Mouse (Mus musculus) heart, embryonic 10.5 days (tissue): Measurements from ENCODE around the gene Tst. TPM values are rescaled to one million over a fixed set of nuclear protein-coding genes. Genes with fewer than 3 reads are reported as not detected.

Experiments used
- DNase-seq: peaks from one replicate; pipeline ENCODE4 v3.0.0-alpha.2; 2017; ENCODE audit warnings: low spot score
- H3K27ac ChIP-seq: fragments of 300-500 bp; sonication (generic); 2 replicates; pipeline ENCODE4 v1.5.1; 2016; ENCODE audit warnings: mild to moderate bottlenecking
- H3K27me3 ChIP-seq: fragments of 300-500 bp; sonication (generic); 2 replicates; pipeline ENCODE4 v1.6.1; 2016; ENCODE audit warnings: mild to moderate bottlenecking; ENCODE audit not compliant: poor library complexity, insufficient read depth, severe bottlenecking
- H3K36me3 ChIP-seq: fragments of 300-500 bp; sonication (generic); 2 replicates; pipeline ENCODE4 v1.6.1; 2016; ENCODE audit warnings: mild to moderate bottlenecking, moderate library complexity
- H3K4me1 ChIP-seq: fragments of 300-500 bp; sonication (generic); 2 replicates; pipeline ENCODE4 v1.6.1; 2016; ENCODE audit warnings: mild to moderate bottlenecking
- H3K4me3 ChIP-seq: fragments of 300-500 bp; sonication (generic); 2 replicates; pipeline ENCODE4 v1.5.1; 2016; ENCODE audit warnings: mild to moderate bottlenecking, moderate library complexity
- H3K9me3 ChIP-seq: fragments of 300-500 bp; sonication (generic); 2 replicates; pipeline ENCODE4 v1.6.1; 2016; ENCODE audit warnings: mild to moderate bottlenecking, moderate library complexity
- WGBS: fragments of 180-500 bp; shearing (Covaris S2); methylation state at CpG from one replicate; pipeline ENCODE4 v1.1.7; 2016; 5-methylcytosine and 5-hydroxymethylcytosine counted together
- polyA plus RNA-seq: library from polyadenylated mRNA; unstranded; fragments of >200 nt; fragmentation: Nextera tagmentation; extraction: Ambion mirVana; gene quantifications from 2 replicates; pipeline ENCODE4 v1.2.1, GENCODE M21; 2016

Gene Tst
- polyA plus RNA-seq, 1 experiment from 2014 or later, result 25.6 TPM

- Histone ChIP-seq H3K4me3 (no peak overlapping the region), H3K27ac (no peak overlapping the region), H3K4me1 (no peaks in the 10 kb centered on the region), H3K9me3 (no peaks in the 10 kb centered on the region), H3K36me3 (no peaks in the 10 kb centered on the region), H3K27me3 (no peaks in the 10 kb centered on the region)
- DNase-seq, result no peak
- 77% methylated on average over 10 of the region's 10 CpGs for WGBS
Measured at GRCm38 (mm10) chr15:78377859-78378258, 27.8 kb downstream of the Tst start.

GRCm38 (mm10) chr15:78374204-78374603 lies 31.5 kb downstream of the Tst start:
- no peaks in the 10 kb centered on the region for H3K4me1 ChIP-seq
- no peaks in the 10 kb centered on the region for H3K36me3 ChIP-seq
- H3K4me3 ChIP-seq, result no peak overlapping the region
- no peaks in the 10 kb centered on the region for H3K9me3 ChIP-seq
- H3K27ac ChIP-seq, result no peak overlapping the region
- 75% methylated on average over 3 of the region's 3 CpGs for WGBS
- peaks cover 12% of the 10 kb centered on the region; the same call in 1 of the 2 replicates for H3K27me3 ChIP-seq
- DNase-seq, result no peak

GRCm38 (mm10) chr15:78372796-78373195 lies 32.9 kb downstream of the Tst start:
- Histone ChIP-seq H3K27me3 (peaks cover 21% of the 10 kb centered on the region), H3K4me3 (no peak overlapping the region), H3K36me3 (no peaks in the 10 kb centered on the region), H3K9me3 (no peaks in the 10 kb centered on the region), H3K4me1 (no peaks in the 10 kb centered on the region), H3K27ac (no peak overlapping the region)
- 67% methylated on average over 3 of the region's 3 CpGs for WGBS
- DNase-seq, result no peak

DNA sequence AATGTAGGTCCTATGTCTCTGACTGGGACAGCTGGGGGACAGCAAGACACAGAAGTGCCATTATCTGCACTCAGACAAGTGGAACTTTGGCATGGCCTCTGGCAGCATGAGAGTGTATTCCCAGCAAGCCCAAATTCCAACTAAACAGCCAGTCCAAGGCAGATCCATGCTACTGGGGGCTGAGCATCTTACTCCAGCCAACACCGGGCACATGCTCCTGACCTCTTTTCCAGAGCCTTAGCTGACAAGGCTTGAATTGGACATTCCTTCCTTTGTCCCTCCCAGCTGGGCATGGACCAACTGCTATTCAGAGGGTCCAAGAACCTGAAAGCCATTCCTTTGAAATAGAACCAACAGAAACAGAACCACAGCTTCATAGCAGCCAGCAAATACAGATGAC lies 36.1 kb downstream of the Tst start:
- Histone ChIP-seq H3K9me3 (no peaks in the 10 kb centered on the region), H3K36me3 (no peaks in the 10 kb centered on the region), H3K4me3 (no peak overlapping the region), H3K27me3 (peaks cover 38% of the 10 kb centered on the region), H3K27ac (no peak overlapping the region), H3K4me1 (no peaks in the 10 kb centered on the region)
- WGBS, result 76% methylated on average over 1 of the region's 1 CpGs
- no peak for DNase-seq

GRCm38 (mm10) chr15:78368926-78369346 lies 36.8 kb downstream of the Tst start:
- Histone ChIP-seq H3K27ac (no peak overlapping the region), H3K27me3 (peaks cover 38% of the 10 kb centered on the region), H3K36me3 (no peaks in the 10 kb centered on the region), H3K9me3 (no peaks in the 10 kb centered on the region), H3K4me1 (no peaks in the 10 kb centered on the region), H3K4me3 (no peak overlapping the region)
- WGBS, result 8% methylated on average over 8 of the region's 8 CpGs
- no peak for DNase-seq

DNA sequence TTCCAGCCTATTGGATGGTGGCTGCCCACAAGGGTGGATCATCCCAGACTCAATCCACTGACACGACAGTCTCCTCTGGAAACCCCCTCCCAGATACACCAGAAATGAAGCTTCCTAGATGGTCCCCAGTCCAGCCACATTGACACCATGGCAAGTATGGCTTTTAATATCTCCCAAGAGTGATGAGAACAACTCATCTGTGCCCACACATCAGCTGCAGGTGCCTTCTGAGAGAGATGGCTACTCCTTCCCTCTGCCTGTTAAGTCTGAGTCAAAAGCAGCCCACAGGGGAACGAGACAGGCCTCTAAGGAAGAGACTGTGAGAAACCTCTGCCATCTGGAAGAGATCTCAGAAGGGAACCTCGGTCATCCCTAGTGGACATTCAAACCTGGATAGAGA lies 37.9 kb downstream of the Tst start:
- H3K27me3 ChIP-seq, result peaks cover 38% of the 10 kb centered on the region
- WGBS, result 71% methylated on average over 3 of the region's 3 CpGs
- no peak overlapping the region for H3K27ac ChIP-seq
- DNase-seq, result no peak
- no peaks in the 10 kb centered on the region for H3K4me1 ChIP-seq
- H3K4me3 ChIP-seq, result no peak overlapping the region
- H3K36me3 ChIP-seq, result no peaks in the 10 kb centered on the region
- H3K9me3 ChIP-seq, result no peaks in the 10 kb centered on the region

GRCm38 (mm10) chr15:78366875-78367274 lies 38.8 kb downstream of the Tst start:
- no peak for DNase-seq
- 79% methylated on average over 8 of the region's 8 CpGs for WGBS
- H3K4me3 ChIP-seq, result no peak overlapping the region
- no peak overlapping the region for H3K27ac ChIP-seq
- H3K27me3 ChIP-seq, result peaks cover 38% of the 10 kb centered on the region
- H3K36me3 ChIP-seq, result no peaks in the 10 kb centered on the region
- H3K9me3 ChIP-seq, result 0 out of 2 replicates have a peak, but pooled peaks cover 3% of the 10 kb centered on the region
- H3K4me1 ChIP-seq, result no peaks in the 10 kb centered on the region

DNA sequence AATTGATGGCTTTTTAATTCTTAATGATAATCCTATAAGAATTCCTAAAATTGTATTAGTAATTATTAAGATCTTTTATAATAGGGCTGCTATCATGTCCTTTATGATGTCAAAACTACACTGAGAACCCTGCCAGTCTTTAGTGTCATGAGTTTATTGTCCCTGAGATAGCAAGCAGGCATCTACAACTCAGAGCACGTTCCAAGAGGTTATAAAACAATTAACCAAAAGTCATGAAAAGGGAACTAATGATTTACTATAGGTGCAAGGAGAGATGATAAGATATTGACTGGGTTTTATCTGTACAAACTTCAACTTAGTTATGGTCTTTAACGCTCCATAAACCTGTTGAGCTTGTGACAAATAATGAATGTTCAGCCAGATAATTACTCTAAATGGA lies 39.8 kb downstream of the Tst start:
- H3K27ac ChIP-seq, result no peak overlapping the region
- H3K4me1 ChIP-seq, result no peaks in the 10 kb centered on the region
- no peaks in the 10 kb centered on the region for H3K36me3 ChIP-seq
- peaks cover 38% of the 10 kb centered on the region for H3K27me3 ChIP-seq
- WGBS, result 78% methylated on average over 2 of the region's 2 CpGs
- no peak overlapping the region for H3K4me3 ChIP-seq
- H3K9me3 ChIP-seq, result 0 out of 2 replicates have a peak, but pooled peaks cover 3% of the 10 kb centered on the region
- DNase-seq, result no peak

GRCm38 (mm10) chr15:78355548-78355947 lies 50.2 kb downstream of the Tst start:
- Histone ChIP-seq H3K27ac (no peak overlapping the region), H3K9me3 (no peaks in the 10 kb centered on the region), H3K27me3 (peaks cover 9% of the 10 kb centered on the region), H3K4me3 (no peak overlapping the region), H3K36me3 (no peaks in the 10 kb centered on the region), H3K4me1 (no peaks in the 10 kb centered on the region)
- 82% methylated on average over 5 of the region's 5 CpGs for WGBS
- no peak for DNase-seq

DNA sequence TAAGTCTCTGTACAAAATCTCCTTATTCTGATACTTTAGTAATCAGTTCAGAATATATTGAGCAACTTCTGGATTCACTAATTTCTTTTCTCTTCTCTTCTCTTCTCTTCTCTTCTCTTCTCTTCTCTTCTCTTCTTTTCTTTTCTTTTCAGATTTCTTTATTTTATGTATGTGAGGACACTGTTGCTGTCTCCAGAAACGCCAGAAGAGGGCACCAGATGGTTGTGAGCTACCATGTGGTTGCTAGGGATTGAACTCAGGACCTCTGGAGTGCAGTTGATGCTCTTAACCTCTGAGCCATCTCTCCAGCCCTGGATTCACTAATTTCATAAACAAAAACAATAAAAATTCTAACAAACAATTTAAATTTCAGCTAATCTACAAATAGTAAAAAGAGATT lies 50.7 kb downstream of the Tst start:
- DNase-seq, result no peak
- Histone ChIP-seq H3K27me3 (peaks cover 9% of the 10 kb centered on the region), H3K9me3 (no peaks in the 10 kb centered on the region), H3K36me3 (no peaks in the 10 kb centered on the region), H3K27ac (no peak overlapping the region), H3K4me1 (no peaks in the 10 kb centered on the region), H3K4me3 (no peak overlapping the region)
- WGBS, result 0% methylated on average over 1 of the region's 1 CpGs

- no peaks in the 10 kb centered on the region for H3K4me1 ChIP-seq
- H3K27me3 ChIP-seq, result peaks cover 8% of the 10 kb centered on the region
- no peaks in the 10 kb centered on the region for H3K9me3 ChIP-seq
- DNase-seq, result no peak
- no peak overlapping the region for H3K4me3 ChIP-seq
- WGBS, result 56% methylated on average over 3 of the region's 3 CpGs
- no peak overlapping the region for H3K27ac ChIP-seq
- H3K36me3 ChIP-seq, result no peaks in the 10 kb centered on the region
Measured at GRCm38 (mm10) chr15:78351586-78352165, 54.0 kb downstream of the Tst start.

Other genes starting within 250 kb of the Tst start
- gene Ift27, start 231.8 kb downstream of the Tst start, polyA plus RNA-seq, result 49.0 and 60.4 TPM in 2 replicates
- gene Pvalb, start 199.5 kb downstream of the Tst start, polyA plus RNA-seq, result 0.30 and 1.3 TPM in 2 replicates
- 7.5 and 12.3 TPM in 2 replicates for gene Ncf4, start 161.1 kb downstream of the Tst start, polyA plus RNA-seq
- gene Csf2rb2, start 100.2 kb downstream of the Tst start, polyA plus RNA-seq, result 0.75 and 1.5 TPM in 2 replicates
- 8.2 and 9.3 TPM in 2 replicates for gene Csf2rb, start 80.2 kb downstream of the Tst start, polyA plus RNA-seq
- not detected in 2 replicates for gene Tex33, start 10.0 kb downstream of the Tst start, polyA plus RNA-seq
- gene Mpst, start 509 bp upstream of the Tst start, polyA plus RNA-seq, result 0.75 and 1.4 TPM in 2 replicates
- 23.0 and 30.3 TPM in 2 replicates for gene Kctd17, start 22.7 kb upstream of the Tst start, polyA plus RNA-seq
- gene Tmprss6, start 62.7 kb upstream of the Tst start, polyA plus RNA-seq, result 0.06 and 1.7 TPM in 2 replicates
- not detected in 2 replicates for gene Il2rb, start 89.4 kb upstream of the Tst start, polyA plus RNA-seq
- 19.0 and 28.4 TPM in 2 replicates for gene C1qtnf6, start 125.5 kb upstream of the Tst start, polyA plus RNA-seq
- gene Sstr3, start 138.8 kb upstream of the Tst start, polyA plus RNA-seq, result 0.12 TPM in 1 of 2 replicates, not detected in the other
- gene Rac2, start 166.9 kb upstream of the Tst start, polyA plus RNA-seq, result 5.9 and 13.0 TPM in 2 replicates
- gene Cyth4, start 191.1 kb upstream of the Tst start, polyA plus RNA-seq, result 2.3 and 5.0 TPM in 2 replicates